Mouse (Mus musculus) cerebellum, adult 2 months (tissue): ENCODE measurements around the gene Smo.

Source experiments
- CTCF ChIP-seq: fragments of 200-500 bp; IDR thresholded peaks from 2 replicates; pipeline ENCODE4 v1.5.1; 2011; ENCODE audit warnings: low read depth, mild to moderate bottlenecking, control low read depth, low read length, moderate library complexity, borderline replicate concordance; ENCODE audit not compliant: insufficient read depth
- POLR2A ChIP-seq: fragments of 200-500 bp; IDR thresholded peaks from 2 replicates; pipeline ENCODE4 v1.6.1; 2011; ENCODE audit warnings: low read length, control low read depth, borderline replicate concordance; ENCODE audit not compliant: insufficient read depth

DNA sequence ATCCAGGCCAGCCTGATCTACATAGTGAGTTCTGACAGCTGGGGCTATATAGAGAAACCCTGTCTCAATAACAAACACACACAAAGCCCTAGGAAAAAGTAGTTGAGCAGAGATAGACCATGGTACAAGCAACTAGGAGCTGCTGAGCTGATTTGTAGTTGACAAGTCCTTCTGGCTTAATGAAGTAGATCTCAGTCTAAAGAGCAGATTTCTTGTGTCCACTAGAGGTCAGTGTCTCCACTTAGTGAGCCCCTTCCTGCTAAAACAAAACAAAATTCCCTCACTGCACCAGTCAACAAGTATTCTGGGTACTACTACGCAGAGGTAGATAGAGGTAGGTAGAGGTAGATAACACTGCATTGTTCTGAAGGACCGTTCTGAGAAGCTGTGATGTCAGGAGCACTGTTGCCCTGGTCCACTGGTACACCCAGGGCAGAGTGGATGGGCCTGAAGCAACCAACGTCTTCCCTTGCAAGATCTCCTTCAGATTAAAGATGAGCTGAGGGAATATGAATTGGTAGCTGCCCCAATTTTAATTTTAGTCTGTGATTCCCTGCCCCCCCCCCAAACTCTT is 23.2 kb upstream of the Smo start:
- peak; percentile 61; the same call in 1 of the 2 replicates for TF ChIP-seq CTCF
- no peak for TF ChIP-seq POLR2A
